Comparison of ENCODE assay signal across 21 mouse cellular contexts in genomic region chr6:50331477-50331876, GRCm38 (mm10).
"Had no signal": no experiment of that assay in that cellular context is flagged by ENCODE, and none has a peak within 500 bp of the region (broad histone marks: within the 10 kb centered on the region; RNA-seq: fewer than 3 reads in every experiment).

No protein-coding gene starts in this region.

- ATAC-seq: liver, embryonic 12.5 days had no signal

- H3K4me3 ChIP-seq: kidney, embryonic 15.5 days; limb, embryonic 10.5 days; limb, embryonic 13.5 days; liver, embryonic 12.5 days; liver, embryonic 15.5 days; lung, embryonic 15.5 days; stomach, embryonic 15.5 days had no signal

- DNase-seq: kidney, adult 8-10 months; kidney, postnatal 10 days; kidney, postnatal 36 days; layer of hippocampus, postnatal 36 days; liver; lung, adult 18-20 months; lung, postnatal 10 days; lung, postnatal 36 days; midbrain, embryonic 14.5 days; right cerebral cortex, adult 18-20 months; right cerebral cortex, postnatal 25 days; spleen, adult 18-20 months; thymus, postnatal 36 days had no signal

- H3K9ac ChIP-seq: kidney, embryonic 15.5 days; limb, embryonic 13.5 days; liver, embryonic 12.5 days; liver, embryonic 15.5 days; lung, embryonic 15.5 days; stomach, embryonic 15.5 days had no signal

- H3K4me1 ChIP-seq: liver, embryonic 12.5 days; liver, embryonic 15.5 days had no signal

- H3K27me3 ChIP-seq: kidney, embryonic 15.5 days; limb, embryonic 13.5 days; liver, embryonic 12.5 days; liver, embryonic 15.5 days; lung, embryonic 15.5 days; stomach, embryonic 15.5 days had no signal

- H3K27ac ChIP-seq: kidney, embryonic 15.5 days; limb, embryonic 10.5 days; limb, embryonic 13.5 days; liver, embryonic 12.5 days; liver, embryonic 15.5 days; lung, embryonic 15.5 days; stomach, embryonic 15.5 days had no signal

- H3K4me2 ChIP-seq: kidney, embryonic 15.5 days; limb, embryonic 13.5 days; liver, embryonic 12.5 days; liver, embryonic 15.5 days; lung, embryonic 15.5 days; midbrain, embryonic 11.5 days; stomach, embryonic 15.5 days had no signal

- H3K36me3 ChIP-seq: limb, embryonic 10.5 days; liver, embryonic 12.5 days; liver, embryonic 15.5 days; lung, embryonic 15.5 days; stomach, embryonic 15.5 days had no signal

- H3K9me3 ChIP-seq: kidney, embryonic 15.5 days; limb, embryonic 10.5 days; limb, embryonic 13.5 days; liver, embryonic 12.5 days; liver, embryonic 15.5 days; lung, embryonic 15.5 days; stomach, embryonic 15.5 days had no signal
